Mouse (Mus musculus): ENCODE measurements around the gene Defb19. TPM values are rescaled to one million over a fixed set of nuclear protein-coding genes. Genes with fewer than 3 reads are reported as not detected.

Defb19 gene
- polyA plus RNA-seq, 2 experiments: not detected

GRCm38 (mm10) chr2:152589021-152589420, 8.9 kb upstream of the Defb19 start:
- DNase-seq (ENCODE audit: low read depth in 3 of 3, low spot score in 3 of 3): no peak
- H3K4me3 ChIP-seq (ENCODE audit: insufficient read depth in 1 of 2, low read depth in 2 of 2, low read length in 2 of 2): no peak overlapping the region
- H3K27me3 ChIP-seq (ENCODE audit: control insufficient read depth, insufficient read depth, low read length): no peaks in the 10 kb centered on the region
- no peak overlapping the region for H3K9ac ChIP-seq (replicated peaks)
- H3K9me3 ChIP-seq (ENCODE audit: control insufficient read depth, low read length): no peaks in the 10 kb centered on the region
- no peaks in the 10 kb centered on the region for H3K4me1 ChIP-seq (replicated peaks; ENCODE audit: control insufficient read depth in 2 of 2, insufficient read depth in 2 of 2, low read length in 1 of 2)
- no peak for ATAC-seq (ENCODE audit: insufficient read depth)
- H3K36me3 ChIP-seq (replicated peaks; ENCODE audit: control insufficient read depth, insufficient read depth, low read depth): no peaks in the 10 kb centered on the region
- H3K27ac ChIP-seq: no peak overlapping the region
- 40% methylated on average over 6 of the region's 6 CpGs for WGBS (ENCODE audit: insufficient replicate concordance)
- no peak overlapping the region for H3K4me2 ChIP-seq (ENCODE audit: low read depth)
- TF ChIP-seq CTCF (IDR thresholded peaks at IDR 0.05; ENCODE audit: low read depth): no peak
- TF ChIP-seq EP300 (IDR thresholded peaks at IDR 0.05; ENCODE audit: low read depth): no peak

DNA sequence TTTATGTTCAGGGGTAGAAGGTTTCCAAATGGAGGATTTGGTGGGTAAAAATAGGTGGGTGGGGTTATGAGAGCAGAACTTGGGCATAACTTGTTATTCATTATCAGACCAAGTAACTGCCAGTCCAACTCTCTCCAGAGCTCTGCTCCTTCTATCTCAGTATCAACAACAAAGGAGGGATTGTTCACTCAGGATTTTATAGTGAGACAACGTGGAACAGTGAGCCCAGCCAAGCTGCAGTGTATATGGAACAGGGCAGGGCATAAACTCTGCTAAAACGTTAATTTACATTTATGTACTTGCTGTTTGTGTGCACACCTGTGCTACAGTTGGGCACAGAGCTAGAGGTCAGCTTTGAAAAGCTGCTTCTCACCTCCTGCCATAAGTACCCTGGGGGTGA, 8.3 kb upstream of the Defb19 start:
- ATAC-seq (ENCODE audit: insufficient read depth): no peak
- Histone ChIP-seq H3K9me3 (ENCODE audit: control insufficient read depth, low read length) (no peaks in the 10 kb centered on the region), H3K27me3 (ENCODE audit: control insufficient read depth, insufficient read depth, low read length) (no peaks in the 10 kb centered on the region), H3K4me3 (ENCODE audit: insufficient read depth in 1 of 2, low read depth in 2 of 2, low read length in 2 of 2) (no peak overlapping the region), H3K36me3 (replicated peaks; ENCODE audit: control insufficient read depth, insufficient read depth, low read depth) (no peaks in the 10 kb centered on the region), H3K4me2 (ENCODE audit: low read depth) (no peak overlapping the region), H3K4me1 (replicated peaks; ENCODE audit: control insufficient read depth in 2 of 2, insufficient read depth in 2 of 2, low read length in 1 of 2) (no peaks in the 10 kb centered on the region), H3K27ac (no peak overlapping the region), H3K9ac (replicated peaks) (no peak overlapping the region)
- DNase-seq (ENCODE audit: low read depth in 3 of 3, low spot score in 3 of 3): no peak
- no peak for TF ChIP-seq EP300 (IDR thresholded peaks at IDR 0.05; ENCODE audit: low read depth)
- TF ChIP-seq CTCF (IDR thresholded peaks at IDR 0.05; ENCODE audit: low read depth): no peak
- WGBS (ENCODE audit: insufficient replicate concordance): 41% methylated on average over 2 of the region's 2 CpGs

DNA sequence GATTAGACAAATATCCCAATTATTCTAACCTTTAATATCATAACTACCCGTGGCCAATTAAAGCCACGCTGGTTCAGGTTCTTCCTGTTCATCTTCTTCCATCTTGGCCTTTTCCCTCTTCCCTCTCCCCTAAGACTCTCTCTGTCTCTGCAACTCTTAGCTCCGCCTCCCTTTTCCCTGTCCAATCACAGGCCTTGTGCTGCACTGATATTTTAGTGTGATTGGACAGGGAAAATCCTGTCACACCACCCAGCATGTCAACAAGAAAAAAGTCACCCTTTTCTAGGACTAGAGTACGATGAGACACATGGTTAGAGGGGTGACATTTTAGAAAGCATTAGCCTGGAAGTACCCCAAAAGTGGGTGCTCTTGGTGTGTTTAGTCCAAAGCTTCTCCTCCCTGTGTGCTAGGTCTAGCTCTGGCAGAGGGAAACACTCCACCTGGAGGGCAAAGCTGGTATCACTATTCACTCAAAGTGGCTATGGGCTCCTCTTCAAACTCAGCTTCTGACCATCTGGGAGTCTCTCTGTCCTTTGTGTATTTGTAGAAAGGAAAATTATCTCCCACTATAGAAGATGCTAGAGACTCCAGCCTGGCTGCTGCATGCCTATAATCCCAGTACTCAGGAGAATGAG, 6.9 kb upstream of the Defb19 start:
- 47% methylated on average over 4 of the region's 4 CpGs for WGBS (ENCODE audit: insufficient replicate concordance)
- H3K27ac ChIP-seq: no peak overlapping the region
- no peaks in the 10 kb centered on the region for H3K9me3 ChIP-seq (ENCODE audit: control insufficient read depth, low read length)
- DNase-seq (ENCODE audit: low read depth in 3 of 3, low spot score in 3 of 3): no peak
- H3K4me3 ChIP-seq (ENCODE audit: insufficient read depth in 1 of 2, low read depth in 2 of 2, low read length in 2 of 2): no peak overlapping the region
- ATAC-seq (ENCODE audit: insufficient read depth): no peak
- no peaks in the 10 kb centered on the region for H3K36me3 ChIP-seq (replicated peaks; ENCODE audit: control insufficient read depth, insufficient read depth, low read depth)
- H3K27me3 ChIP-seq (ENCODE audit: control insufficient read depth, insufficient read depth, low read length): no peaks in the 10 kb centered on the region
- H3K9ac ChIP-seq (replicated peaks): no peak overlapping the region
- no peak overlapping the region for H3K4me2 ChIP-seq (ENCODE audit: low read depth)
- no peaks in the 10 kb centered on the region for H3K4me1 ChIP-seq (replicated peaks; ENCODE audit: control insufficient read depth in 2 of 2, insufficient read depth in 2 of 2, low read length in 1 of 2)
- TF ChIP-seq CTCF (IDR thresholded peaks at IDR 0.05; ENCODE audit: low read depth) (peak; percentile 39), EP300 (IDR thresholded peaks at IDR 0.05; ENCODE audit: low read depth) (no peak)

DNA sequence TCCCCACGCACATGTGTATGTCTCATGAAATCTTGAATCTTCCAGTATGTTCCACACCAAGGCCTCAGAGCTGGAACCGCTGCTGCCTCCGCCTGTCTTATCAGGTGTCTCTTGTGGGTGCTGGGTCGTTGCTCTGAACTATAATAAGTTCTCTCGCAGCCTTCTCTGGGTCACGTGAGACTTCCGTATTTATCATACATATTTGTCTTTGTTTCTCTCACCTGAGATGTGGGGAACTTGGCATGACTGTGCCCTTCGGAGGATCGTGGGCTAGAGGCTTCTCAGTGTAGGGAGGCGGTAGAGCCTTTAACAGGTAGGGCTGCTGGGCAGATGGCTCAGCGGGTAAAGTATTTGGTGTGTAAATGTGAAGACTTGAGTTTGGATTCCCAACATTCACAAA, 500 bp upstream of the Defb19 start:
- no peak overlapping the region for H3K27ac ChIP-seq
- WGBS (ENCODE audit: insufficient replicate concordance): 58% methylated on average over 11 of the region's 11 CpGs
- no peaks in the 10 kb centered on the region for H3K27me3 ChIP-seq (ENCODE audit: control insufficient read depth, insufficient read depth, low read length)
- H3K9ac ChIP-seq (replicated peaks): no peak overlapping the region
- H3K4me3 ChIP-seq (ENCODE audit: insufficient read depth in 1 of 2, low read depth in 2 of 2, low read length in 2 of 2): no peak overlapping the region
- TF ChIP-seq EP300 (IDR thresholded peaks at IDR 0.05; ENCODE audit: low read depth): no peak
- no peak for TF ChIP-seq CTCF (IDR thresholded peaks at IDR 0.05; ENCODE audit: low read depth)
- no peaks in the 10 kb centered on the region for H3K9me3 ChIP-seq (ENCODE audit: control insufficient read depth, low read length)
- no peaks in the 10 kb centered on the region for H3K4me1 ChIP-seq (replicated peaks; ENCODE audit: control insufficient read depth in 2 of 2, insufficient read depth in 2 of 2, low read length in 1 of 2)
- no peaks in the 10 kb centered on the region for H3K36me3 ChIP-seq (replicated peaks; ENCODE audit: control insufficient read depth, insufficient read depth, low read depth)
- H3K4me2 ChIP-seq (ENCODE audit: low read depth): no peak overlapping the region
- ATAC-seq (ENCODE audit: insufficient read depth) (no peak), DNase-seq (ENCODE audit: low read depth in 3 of 3, low spot score in 3 of 3) (no peak)

GRCm38 (mm10) chr2:152573484-152573883, 6.6 kb downstream of the Defb19 start:
- no peak overlapping the region for H3K4me3 ChIP-seq (ENCODE audit: insufficient read depth in 1 of 2, low read depth in 2 of 2, low read length in 2 of 2)
- no peaks in the 10 kb centered on the region for H3K27me3 ChIP-seq (ENCODE audit: control insufficient read depth, insufficient read depth, low read length)
- H3K27ac ChIP-seq: no peak overlapping the region
- no peak for DNase-seq (ENCODE audit: low read depth in 3 of 3, low spot score in 3 of 3)
- TF ChIP-seq EP300 (IDR thresholded peaks at IDR 0.05; ENCODE audit: low read depth): no peak
- no peak for TF ChIP-seq CTCF (IDR thresholded peaks at IDR 0.05; ENCODE audit: low read depth)
- H3K36me3 ChIP-seq (replicated peaks; ENCODE audit: control insufficient read depth, insufficient read depth, low read depth): no peaks in the 10 kb centered on the region
- ATAC-seq (ENCODE audit: insufficient read depth): no peak
- no peak overlapping the region for H3K9ac ChIP-seq (replicated peaks)
- H3K4me2 ChIP-seq (ENCODE audit: low read depth): no peak overlapping the region
- no peaks in the 10 kb centered on the region for H3K4me1 ChIP-seq (replicated peaks; ENCODE audit: control insufficient read depth in 2 of 2, insufficient read depth in 2 of 2, low read length in 1 of 2)
- H3K9me3 ChIP-seq (ENCODE audit: control insufficient read depth, low read length): no peaks in the 10 kb centered on the region
- 69% methylated on average over 8 of the region's 8 CpGs for WGBS (ENCODE audit: insufficient replicate concordance)

Data from liver, embryonic 14.5 days (tissue).